Mouse (Mus musculus) erythroblast, embryonic 14.5 days (primary cell): ENCODE results near the gene Rnf114.

Experiments used
- GATA1 ChIP-seq: IDR thresholded peaks from 2 replicates; pipeline ENCODE4 v1.6.1; 2012; ENCODE audit warnings: low read length, inconsistent platforms, mixed read lengths
- TAL1 ChIP-seq: IDR thresholded peaks from 3 replicates; pipeline ENCODE4 v1.6.1; 2012; ENCODE audit warnings: low read length, inconsistent platforms, mixed read lengths

GRCm38 (mm10) chr2:167485501-167486377, 6.7 kb upstream of the Rnf114 start:
- no peak for TF ChIP-seq TAL1
- TF ChIP-seq GATA1 = no peak
